Mouse (Mus musculus) left cerebral cortex, postnatal 4 days (tissue): Measurements from ENCODE around the gene Scn3a. TPM values are rescaled to one million over a fixed set of nuclear protein-coding genes. Genes with fewer than 3 reads are reported as not detected.
A peak's percentile ranks its signal among the peaks of the same experiment; 100 is the strongest.

Source experiments
- DNase-seq: peaks from one replicate; pipeline ENCODE4 v3.0.0-alpha.2; 2022
- intact Hi-C: fragments of 180-260 bp; cut with DNase I; formaldehyde crosslinking; loops from one replicate; pipeline ENCODE4 v1.15.1; 2025
- total RNA-seq, 2 experiments: library from RNA; stranded (reverse); gene quantifications; 2 replicates each; pipeline ENCODE4 v1.2.3; 2021

The Scn3a gene
- total RNA-seq, 2 experiments from 2014 or later: 94.8 to 96.6 TPM

GRCm38 (mm10) chr2:65414806-65415281 is 152.6 kb downstream of the Scn3a start:
- intact Hi-C loops: loop anchor here (2.0 kb wide), 1 partner anchor 152 kb away; the partner anchor contains the start of gene Scn3a
- DNase-seq: peak; percentile 70

DNA sequence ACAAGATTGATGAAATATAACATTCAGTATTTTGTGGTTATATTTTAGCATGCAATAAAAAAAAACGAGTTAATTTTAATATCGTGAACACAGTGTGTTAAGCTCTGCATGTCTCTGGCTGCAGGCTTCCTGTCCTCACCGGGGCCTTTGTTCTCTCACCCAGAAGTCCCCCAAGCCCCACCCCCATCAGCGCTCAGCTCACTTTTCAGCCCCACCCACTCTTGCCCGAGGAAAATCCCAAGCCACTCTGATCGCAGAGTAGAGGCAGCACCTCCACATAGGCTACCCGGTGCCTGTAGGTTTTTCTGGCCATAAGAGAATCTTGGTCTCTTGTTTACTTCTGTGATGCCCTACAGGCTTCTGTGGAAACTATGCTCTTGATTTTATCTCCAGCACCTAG is 153.2 kb downstream of the Scn3a start:
- DNase-seq: peak; percentile 61
- intact Hi-C loops: loop anchor here (2.0 kb wide), 1 partner anchor 153 kb away; the partner anchor contains the start of gene Scn3a

DNA sequence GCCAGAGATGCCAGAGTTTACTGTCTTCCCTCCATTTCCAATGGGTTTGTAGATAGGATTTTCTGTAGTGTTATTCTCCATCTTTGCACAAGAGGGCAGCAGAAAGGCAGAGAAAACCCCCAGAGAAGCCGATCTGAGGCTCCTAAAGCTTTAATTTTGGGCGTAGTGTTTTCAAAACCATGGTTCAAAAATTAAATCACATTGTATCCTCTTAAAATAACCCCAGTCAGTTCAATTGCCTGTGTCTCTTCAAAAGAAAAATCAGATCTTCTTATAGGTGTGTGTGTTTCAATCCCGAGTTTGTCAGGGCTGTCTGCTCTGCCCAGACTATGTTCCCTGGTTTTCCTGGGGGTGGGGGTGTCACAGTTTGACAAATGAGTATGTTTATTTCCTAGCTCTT is 153.7 kb downstream of the Scn3a start:
- intact Hi-C loops: loop anchor here (2.0 kb wide), 1 partner anchor 153 kb away; the partner anchor contains the start of gene Scn3a
- DNase-seq: peak; percentile 12

Other genes with a start within 250 kb of the Scn3a start
- gene Slc38a11, start 203.6 kb downstream of the Scn3a start, total RNA-seq: 1 to 10 TPM; 1.4 to 1.6 TPM
- gene Scn2a, start 53.1 kb upstream of the Scn3a start, total RNA-seq: 100 to 1,000 TPM; 227 TPM